Mouse (Mus musculus) CH12.LX (cell line): ENCODE data around the gene Kyat1. TPM values are rescaled to one million over a fixed set of nuclear protein-coding genes. Genes with fewer than 3 reads are reported as not detected.

ENCODE experiments used
- DNase-seq: peaks from one replicate; pipeline ENCODE4 v3.0.0-alpha.2; 2013; ENCODE audit errors: extremely low read depth
- H3K27ac ChIP-seq: 2 replicates; pipeline ENCODE4 v1.5.1; 2012; ENCODE audit warnings: low read depth, mild to moderate bottlenecking, control low read depth, moderate library complexity; ENCODE audit not compliant: insufficient read depth
- H3K27me3 ChIP-seq: replicated peaks from 2 replicates; pipeline ENCODE3; 2012; ENCODE audit warnings: inconsistent platforms
- H3K36me3 ChIP-seq, 2 experiments: replicated peaks in 1 of 2; 2 replicates each; pipeline versions ENCODE3 to v1.6.1; 2012; ENCODE audit warnings: inconsistent platforms in 1 of 2, low read length in 1 of 2, mild to moderate bottlenecking in 1 of 2, mixed read lengths in 1 of 2, moderate library complexity in 1 of 2; ENCODE audit not compliant: control insufficient read depth in 1 of 2, insufficient read depth in 1 of 2
- H3K4me1 ChIP-seq, 2 experiments: 2 replicates each; pipeline ENCODE4 v1.6.1; 2012; ENCODE audit warnings: inconsistent platforms in 1 of 2, moderate library complexity in 1 of 2; ENCODE audit not compliant: insufficient read depth in 2 of 2, control insufficient read depth in 1 of 2
- H3K4me2 ChIP-seq: 2 replicates; pipeline ENCODE4 v1.6.1; 2012; ENCODE audit warnings: low read depth, mild to moderate bottlenecking, control low read depth; ENCODE audit not compliant: poor library complexity, insufficient read depth, severe bottlenecking
- H3K4me3 ChIP-seq, 3 experiments: fragments of 150-350 bp in 1 of 3; sonication (generic) in 1 of 3; replicated peaks in 1 of 3; 2 replicates each; pipeline versions ENCODE3 to v1.5.1; 2011 to 2012; ENCODE audit warnings: low read depth in 2 of 3, low read length in 2 of 3, mild to moderate bottlenecking in 2 of 3, moderate library complexity in 2 of 3, control low read depth in 1 of 3, improper control_type of control experiment in 1 of 3, inconsistent platforms in 1 of 3, mixed read lengths in 1 of 3; ENCODE audit not compliant: poor library complexity in 1 of 3
- H3K79me2 ChIP-seq: replicated peaks from 2 replicates; pipeline ENCODE4 v1.6.1; 2012; ENCODE audit warnings: mild to moderate bottlenecking, moderate library complexity; ENCODE audit not compliant: control insufficient read depth, poor library complexity, insufficient read depth, severe bottlenecking; ENCODE audit errors: extremely low read depth
- H3K9ac ChIP-seq: 2 replicates; pipeline ENCODE4 v1.6.1; 2012; ENCODE audit warnings: low read depth, mild to moderate bottlenecking, control low read depth, moderate library complexity; ENCODE audit not compliant: insufficient read depth
- H3K9me3 ChIP-seq: replicated peaks from 2 replicates; pipeline ENCODE3; 2012; ENCODE audit warnings: low read length, inconsistent platforms, mixed read lengths
- CHD2 ChIP-seq: IDR thresholded peaks from 2 replicates; pipeline ENCODE4 v1.6.1; 2011; ENCODE audit warnings: low read length, improper control_type of control experiment
- EP300 ChIP-seq: IDR thresholded peaks from 2 replicates; pipeline ENCODE4 v1.6.1; 2011; ENCODE audit warnings: low read length, improper control_type of control experiment
- ETS1 ChIP-seq: conservative IDR thresholded peaks from 2 replicates; pipeline ENCODE4 v1.6.1; 2012; ENCODE audit warnings: low read depth, mild to moderate bottlenecking, inconsistent platforms, low read length, improper control_type of control experiment, moderate library complexity
- GABPA ChIP-seq: IDR thresholded peaks from 2 replicates; pipeline ENCODE4 v1.6.1; 2012; ENCODE audit warnings: low read depth, low read length, improper control_type of control experiment, inconsistent platforms; ENCODE audit not compliant: insufficient replicate concordance
- HCFC1 ChIP-seq: IDR thresholded peaks from 2 replicates; pipeline ENCODE4 v1.6.1; 2012; ENCODE audit warnings: low read depth, mild to moderate bottlenecking, inconsistent platforms, low read length, improper control_type of control experiment
- IRF4 ChIP-seq: IDR thresholded peaks from 2 replicates; pipeline ENCODE4 v1.6.1; 2014; ENCODE audit warnings: low read depth, mild to moderate bottlenecking, inconsistent platforms, low read length, improper control_type of control experiment
- JUN ChIP-seq: IDR thresholded peaks from 2 replicates; pipeline ENCODE4 v1.6.1; 2011; ENCODE audit warnings: low read depth, mild to moderate bottlenecking, low read length, improper control_type of control experiment, moderate library complexity; ENCODE audit not compliant: insufficient read depth
- JUND ChIP-seq: conservative IDR thresholded peaks from 2 replicates; pipeline ENCODE4 v1.6.1; 2011; ENCODE audit warnings: low read depth, low read length, improper control_type of control experiment
- MAX ChIP-seq: IDR thresholded peaks from 2 replicates; pipeline ENCODE4 v1.6.1; 2011; ENCODE audit warnings: low read length, improper control_type of control experiment
- MEF2A ChIP-seq: IDR thresholded peaks from 2 replicates; pipeline ENCODE4 v1.6.1; 2014; ENCODE audit warnings: low read depth, mild to moderate bottlenecking, inconsistent platforms, low read length, improper control_type of control experiment, borderline replicate concordance
- MXI1 ChIP-seq: IDR thresholded peaks from 2 replicates; pipeline ENCODE4 v1.6.1; 2011; ENCODE audit warnings: mild to moderate bottlenecking, low read depth, low read length, improper control_type of control experiment
- MYC ChIP-seq: IDR thresholded peaks from 2 replicates; pipeline ENCODE4 v1.6.1; 2011; ENCODE audit warnings: low read depth, mild to moderate bottlenecking, improper control_type of control experiment, low read length
- NRF1 ChIP-seq: IDR thresholded peaks from 2 replicates; pipeline ENCODE4 v1.6.1; 2014; ENCODE audit warnings: low read depth, mild to moderate bottlenecking, inconsistent platforms, low read length, improper control_type of control experiment, moderate library complexity
- PAX5 ChIP-seq: IDR thresholded peaks from 2 replicates; pipeline ENCODE4 v1.6.1; 2012; ENCODE audit warnings: low read length, inconsistent platforms, mixed read lengths
- POLR2A ChIP-seq: IDR thresholded peaks from 2 replicates; pipeline ENCODE4 v1.6.1; 2011; ENCODE audit warnings: low read depth, mild to moderate bottlenecking, improper control_type of control experiment, low read length
- UBTF ChIP-seq: IDR thresholded peaks from 2 replicates; pipeline ENCODE4 v1.6.1; 2012; ENCODE audit warnings: low read depth, mild to moderate bottlenecking, inconsistent platforms, low read length, improper control_type of control experiment, moderate library complexity
- USF1 ChIP-seq: IDR thresholded peaks from 2 replicates; pipeline ENCODE4 v1.6.1; 2014; ENCODE audit warnings: low read depth, mild to moderate bottlenecking, inconsistent platforms, low read length, improper control_type of control experiment
- ZKSCAN1 ChIP-seq: IDR thresholded peaks from 2 replicates; pipeline ENCODE4 v1.6.1; 2012; ENCODE audit warnings: low read depth, inconsistent platforms, low read length, improper control_type of control experiment, borderline replicate concordance
- ZNF384 ChIP-seq: IDR thresholded peaks from 2 replicates; pipeline ENCODE4 v1.6.1; 2012; ENCODE audit warnings: low read depth, low read length, improper control_type of control experiment, inconsistent platforms
- dilution Hi-C: fragments of 300-500 bp; cut with MboI; formaldehyde crosslinking; loops from 2 replicates; pipeline ENCODE4 v1.14.3; 2020; ENCODE audit warnings: low sequenced_read_pairs; ENCODE audit not compliant: extremely low pct_unique_long_range_greater_than_20kb, extremely low pct_ligation_motif_present
- in situ Hi-C: fragments of 300-500 bp; cut with MboI; formaldehyde crosslinking; loops from 3 replicates; pipeline ENCODE4 v1.14.3; 2019; ENCODE audit warnings: low sequenced_read_pairs, low pct_ligation_motif_present, low pct_unique_long_range_greater_than_20kb, mixed read lengths
- polyA plus RNA-seq: library from polyadenylated mRNA; unstranded; fragments of >175 nt; gene quantifications from 2 replicates; pipeline ENCODE4 v1.2.1, GENCODE M21; 2012; ENCODE audit warnings: low read depth; ENCODE audit not compliant: insufficient read length
- total RNA-seq, 2 experiments: library from RNA; depleted of rRNA; stranded (reverse); fragments of 300-350 nt in 1 of 2; fragments of >200 nt in 1 of 2; gene quantifications; 2 replicates each; pipeline ENCODE4 v1.2.3; 2012 to 2014

Gene Kyat1
- total and polyA plus RNA-seq, 3 experiments = 5.0 to 7.0 (median 5.4) TPM

- Histone ChIP-seq H3K27ac (no peak overlapping the region), H3K4me1 (peaks cover 10 to 27% of the 10 kb centered on the region in 2 experiments), H3K36me3 (peaks cover 0 to 17% of the 10 kb centered on the region in 2 experiments), H3K9ac (no peak overlapping the region), H3K4me3 (no peak overlapping the region), H3K79me2 (no peaks in the 10 kb centered on the region), H3K4me2 (no peak overlapping the region), H3K27me3 (no peaks in the 10 kb centered on the region), H3K9me3 (peaks cover 10% of the 10 kb centered on the region)
- DNase-seq = no peak
- dilution Hi-C loops (no loop called here), in situ Hi-C loops (loop anchor here (5.0 to 10.0 kb wide), 2 partner anchors 59 to 102 kb away; partner anchors contain the start of genes Dolk, Gm28035 and Nup188)
- no peak for TF ChIP-seq CHD2
- no peak for TF ChIP-seq MAX
- TF ChIP-seq EP300 = no peak
- no peak for TF ChIP-seq MYC
- no peak for TF ChIP-seq MEF2A
- no peak for TF ChIP-seq ZNF384
- TF ChIP-seq IRF4 = no peak
- TF ChIP-seq POLR2A = no peak
- TF ChIP-seq UBTF = no peak
- TF ChIP-seq NRF1 = no peak
- no peak for TF ChIP-seq PAX5
- no peak for TF ChIP-seq GABPA
- no peak for TF ChIP-seq JUN
- TF ChIP-seq ETS1 = no peak
- no peak for TF ChIP-seq USF1
- TF ChIP-seq MXI1 = no peak
These were observed 20.0 kb downstream of the Kyat1 start for GRCm38 (mm10) chr2:30185681-30186080.

- DNase-seq = no peak
- H3K36me3 ChIP-seq = peaks cover 0 to 17% of the 10 kb centered on the region in 2 experiments
- dilution Hi-C loops (no loop called here), in situ Hi-C loops (loop anchor here (5.0 to 10.0 kb wide), 2 partner anchors 60 to 102 kb away; partner anchors contain the start of genes Dolk, Gm28035 and Nup188)
- H3K9ac ChIP-seq = no peak overlapping the region
- H3K79me2 ChIP-seq = no peaks in the 10 kb centered on the region
- no peak overlapping the region for H3K4me3 ChIP-seq
- no peak overlapping the region for H3K27ac ChIP-seq
- H3K4me2 ChIP-seq = no peak overlapping the region
- peaks cover 10% of the 10 kb centered on the region for H3K9me3 ChIP-seq
- TF ChIP-seq IRF4 (no peak), MEF2A (no peak)
- H3K27me3 ChIP-seq = no peaks in the 10 kb centered on the region
- peaks cover 10 to 27% of the 10 kb centered on the region in 2 experiments for H3K4me1 ChIP-seq
These were observed 20.4 kb downstream of the Kyat1 start for GRCm38 (mm10) chr2:30185276-30185675.

GRCm38 (mm10) chr2:30183721-30184120 lies 21.9 kb downstream of the Kyat1 start:
- H3K4me2 ChIP-seq = no peak overlapping the region
- H3K4me1 ChIP-seq = peaks cover 10 to 27% of the 10 kb centered on the region in 2 experiments

More at GRCm38 (mm10) chr2:30183721-30184120, 21.9 kb downstream of the Kyat1 start:
- H3K4me3 ChIP-seq = no peak overlapping the region
- no peaks in the 10 kb centered on the region for H3K27me3 ChIP-seq
- no peaks in the 10 kb centered on the region for H3K79me2 ChIP-seq
- H3K9ac ChIP-seq = no peak overlapping the region
- TF ChIP-seq NRF1 = no peak
- TF ChIP-seq HCFC1 = no peak
- TF ChIP-seq ZKSCAN1 = no peak
- no peak for TF ChIP-seq JUND
- no peak for TF ChIP-seq EP300
- H3K27ac ChIP-seq = no peak overlapping the region
- in situ Hi-C loops (loop anchor here (10.0 kb wide), 1 partner anchor 61 kb away; the partner anchor contains the start of gene Gm28035), dilution Hi-C loops (no loop called here)
- no peak for DNase-seq
- H3K9me3 ChIP-seq = peaks cover 10% of the 10 kb centered on the region
- peaks cover 0 to 13% of the 10 kb centered on the region in 2 experiments for H3K36me3 ChIP-seq
